Comparison of ENCODE assay signal across 8 mouse cellular contexts in genomic region chr7:112535408-112535921, GRCm38 (mm10).
DNase-seq lines count a peak whose midpoint lies in the region; ATAC-seq and TF ChIP-seq lines count a peak whose summit lies in the region.

No protein-coding gene starts in this region.

- DNase-seq in cerebellum, postnatal 10 days: peak; percentile 45 to 60
- DNase-seq in cerebellum, adult 8-10 months: no peak
- peak; percentile 93 for DNase-seq in forebrain, embryonic 14.5 days (ENCODE audit: low spot score)
- peak; percentile 31 for DNase-seq in left cerebral cortex, adult 11 months (ENCODE audit: low spot score)

- peaks cover 9% of the 10 kb centered on the region; the same call in 1 of the 2 replicates for H3K4me1 ChIP-seq in forebrain, embryonic 14.5 days (ENCODE audit: control insufficient read depth, insufficient read depth, low read length)
- H3K4me1 ChIP-seq in heart, embryonic 16.5 days (ENCODE audit: control insufficient read depth, insufficient read depth, low read length): peaks cover 15% of the 10 kb centered on the region
- H3K4me1 ChIP-seq in midbrain, embryonic 12.5 days: peaks cover 12% of the 10 kb centered on the region
- H3K4me1 ChIP-seq in small intestine, adult 2 months (ENCODE audit: control insufficient read depth, insufficient read depth, insufficient read length, low read length): no peaks in the 10 kb centered on the region; the same call in 1 of the 2 replicates

- H3K9me3 ChIP-seq in forebrain, embryonic 14.5 days (replicated peaks; ENCODE audit: control insufficient read depth, low read length): no peaks in the 10 kb centered on the region
- H3K9me3 ChIP-seq in heart, embryonic 16.5 days (replicated peaks; ENCODE audit: control insufficient read depth, low read length): no peaks in the 10 kb centered on the region
- H3K9me3 ChIP-seq in midbrain, embryonic 12.5 days: no peaks in the 10 kb centered on the region

- no peak overlapping the region for H3K4me3 ChIP-seq in forebrain, embryonic 14.5 days (ENCODE audit: low read depth, low read length)
- no peak overlapping the region for H3K4me3 ChIP-seq in heart, embryonic 16.5 days (ENCODE audit: low read length)
- no peak overlapping the region for H3K4me3 ChIP-seq in midbrain, embryonic 12.5 days
- no peak overlapping the region for H3K4me3 ChIP-seq in small intestine, adult 2 months (ENCODE audit: low read depth, low read length)

- H3K36me3 ChIP-seq in forebrain, embryonic 14.5 days (ENCODE audit: control insufficient read depth, insufficient read depth, low read length): no peaks in the 10 kb centered on the region
- H3K36me3 ChIP-seq in heart, embryonic 16.5 days (ENCODE audit: control insufficient read depth, insufficient read depth): no peaks in the 10 kb centered on the region
- H3K36me3 ChIP-seq in midbrain, embryonic 12.5 days: no peaks in the 10 kb centered on the region
- no peaks in the 10 kb centered on the region for H3K36me3 ChIP-seq in small intestine, adult 2 months (ENCODE audit: control insufficient read depth, insufficient read depth, low read length)

- ATAC-seq in forebrain, embryonic 14.5 days: peak; percentile 98
- peak; percentile 37; the same call in 1 of the 2 replicates for ATAC-seq in heart, embryonic 16.5 days (replicated peaks; ENCODE audit: extremely low read depth, insufficient read depth, low FRiP score)
- ATAC-seq in midbrain, embryonic 12.5 days (ENCODE audit: low FRiP score, low read depth): peak; percentile 69
- ATAC-seq in monocyte, adult 5-6 weeks (replicated peaks; ENCODE audit: insufficient number of reproducible peaks, low FRiP score, low TSS enrichment, poor library complexity, severe bottlenecking): no peak

- H3K27ac ChIP-seq in forebrain, embryonic 14.5 days (ENCODE audit: low read depth, low read length): peak overlapping the region; percentile 70
- H3K27ac ChIP-seq in heart, embryonic 16.5 days (ENCODE audit: low read length): peak overlapping the region; percentile 30
- peak overlapping the region; percentile 67 for H3K27ac ChIP-seq in midbrain, embryonic 12.5 days (replicated peaks)
- peak overlapping the region; percentile 40; the same call in 1 of the 2 replicates for H3K27ac ChIP-seq in small intestine, adult 2 months (ENCODE audit: insufficient read depth, low read depth, low read length)

- TF ChIP-seq CTCF in small intestine, adult 2 months (IDR thresholded peaks at IDR 0.05; ENCODE audit: extremely low read depth, insufficient read length, insufficient replicate concordance, low read depth, low read length): no peak

- H3K9ac ChIP-seq in forebrain, embryonic 14.5 days (ENCODE audit: low read length): no peak overlapping the region; the same call in 1 of the 2 replicates
- 0 out of 2 replicates have a peak overlapping the region, but pooled peaks have one; percentile 21 for H3K9ac ChIP-seq in heart, embryonic 16.5 days (ENCODE audit: low read length)
- no peak overlapping the region for H3K9ac ChIP-seq in midbrain, embryonic 12.5 days (replicated peaks)

- TF ChIP-seq POLR2A in small intestine, adult 2 months (IDR thresholded peaks at IDR 0.05; ENCODE audit: low read depth, low read length): no peak

- no peaks in the 10 kb centered on the region for H3K27me3 ChIP-seq in forebrain, embryonic 14.5 days (replicated peaks; ENCODE audit: control insufficient read depth, insufficient read depth, low read length)
- H3K27me3 ChIP-seq in heart, embryonic 16.5 days (ENCODE audit: control insufficient read depth, insufficient read depth, low read length): no peaks in the 10 kb centered on the region
- no peaks in the 10 kb centered on the region for H3K27me3 ChIP-seq in midbrain, embryonic 12.5 days
- H3K27me3 ChIP-seq in small intestine, adult 2 months (ENCODE audit: control insufficient read depth, insufficient read depth, low read length): no peaks in the 10 kb centered on the region

- H3K4me2 ChIP-seq in forebrain, embryonic 14.5 days (ENCODE audit: low read length): peak overlapping the region; percentile 2; the same call in 1 of the 2 replicates
- no peak overlapping the region for H3K4me2 ChIP-seq in heart, embryonic 16.5 days (ENCODE audit: low read depth, low read length)
- peak overlapping the region; percentile 15; the same call in 1 of the 2 replicates for H3K4me2 ChIP-seq in midbrain, embryonic 12.5 days (replicated peaks)

- 1% methylated on average over 16 of the region's 16 CpGs for WGBS in forebrain, embryonic 14.5 days
- WGBS in heart, embryonic 16.5 days: 32% methylated on average over 16 of the region's 16 CpGs
- 7% methylated on average over 16 of the region's 16 CpGs for WGBS in midbrain, embryonic 12.5 days
- WGBS in small intestine, adult 2 months: 56% methylated on average over 16 of the region's 16 CpGs
